Mouse (Mus musculus) inflammation-experienced regulatory T-cells (primary cell): ENCODE measurements around the gene Otx1. TPM values are rescaled to one million over a fixed set of nuclear protein-coding genes. Genes with fewer than 3 reads are reported as not detected.

Experiments used
- polyA plus RNA-seq, 2 experiments: library from polyadenylated mRNA; unstranded; fragments of 100-300 nt; shearing (Covaris generic); gene quantifications; one replicate each; pipeline ENCODE4 v1.2.1; 2017

The Otx1 gene
- under 1 TPM in 1 of 2 experiments, not detected in 1; 0.41 TPM for polyA plus RNA-seq

GRCm38 (mm10) chr11:22002783-22003340, at the start of gene Otx1:
TSS of gene Otx1 (minus strand) at chr11:22002897.

